Mouse (Mus musculus) neutrophil, adult 83 days (primary cell): ENCODE measurements around the gene Cog1. TPM values are rescaled to one million over a fixed set of nuclear protein-coding genes. Genes with fewer than 3 reads are reported as not detected.

ENCODE experiments used
- total RNA-seq, 2 experiments: library from RNA; stranded (reverse); gene quantifications; one replicate each; pipeline ENCODE4 v1.2.4; 2023

The Cog1 gene
- 10 to 100 TPM; 25.3 to 28.2 TPM for total RNA-seq

GRCm38 (mm10) chr11:113648690-113649352, at the start of gene Cog1:
Gene Cog1 (plus strand): TSS chr11:113649169.

GRCm38 (mm10) chr11:113618672-113619419, 30.1 kb upstream of the Cog1 start, which contains the start of gene Sstr2:
Gene Sstr2 (plus strand): TSS chr11:113619342.

GRCm38 (mm10) chr11:113649353-113650210, 613 bp downstream of the Cog1 start, which contains the start of gene Slc39a11:
Gene Slc39a11 (minus strand): TSS chr11:113650079.

GRCm38 (mm10) chr11:113683957-113684706, 35.2 kb downstream of the Cog1 start, which contains the start of the genes Fam104a and D11Wsu47e:
Gene Fam104a (minus strand): TSS chr11:113684155.
Gene D11Wsu47e (plus strand): TSS chr11:113684412.

GRCm38 (mm10) chr11:113709731-113710256, 60.8 kb downstream of the Cog1 start, which contains the start of gene Cpsf4l:
Gene Cpsf4l (minus strand): TSS chr11:113710017.

Other genes with a start within 250 kb of the Cog1 start
- gene Sstr2, start 29.8 kb upstream of the Cog1 start, total RNA-seq, result under 1 TPM in 1 of 2 experiments, not detected in 1; 0.15 TPM
- gene Slc39a11, start 910 bp downstream of the Cog1 start, total RNA-seq, result 10 to 100 TPM; 51.3 to 53.8 TPM
- gene Fam104a, start 35.0 kb downstream of the Cog1 start, total RNA-seq, result 10 to 100 TPM; 16.3 to 17.3 TPM
- gene D11Wsu47e, start 35.2 kb downstream of the Cog1 start, total RNA-seq, result 10 to 100 TPM; 11.3 to 12.6 TPM
- gene Cpsf4l, start 60.8 kb downstream of the Cog1 start, total RNA-seq, result not detected
- 10 to 100 TPM; 26.3 to 28.0 TPM for gene Cdc42ep4, start 102.7 kb downstream of the Cog1 start, total RNA-seq